Mouse (Mus musculus): ENCODE measurements around the gene Dhrs3. TPM values are rescaled to one million over a fixed set of nuclear protein-coding genes. Genes with fewer than 3 reads are reported as not detected.

Gene Dhrs3
- polyA plus RNA-seq, 1 experiment from 2014 or later: 93.0 TPM

GRCm38 (mm10) chr4:144903088-144903487 is 10.5 kb downstream of the Dhrs3 start:
- Histone ChIP-seq H3K27ac (ENCODE audit: low read depth, low read length) (peak overlapping the region; percentile 89), H3K27me3 (replicated peaks; ENCODE audit: control insufficient read depth, insufficient read depth, low read length) (no peaks in the 10 kb centered on the region), H3K4me2 (replicated peaks; ENCODE audit: low read depth) (no peak overlapping the region), H3K9me3 (ENCODE audit: control insufficient read depth) (no peaks in the 10 kb centered on the region), H3K9ac (ENCODE audit: low read depth, low read length) (no peak overlapping the region), H3K4me1 (replicated peaks; ENCODE audit: control insufficient read depth, insufficient read depth, low read length) (peaks cover 22% of the 10 kb centered on the region), H3K4me3 (ENCODE audit: low read depth, low read length) (no peak overlapping the region), H3K36me3 (ENCODE audit: control insufficient read depth, insufficient read depth) (peaks cover 12% of the 10 kb centered on the region; the same call in 1 of the 2 replicates)
- WGBS: 81% methylated on average over 1 of the region's 1 CpGs
- TF ChIP-seq CTCF (IDR thresholded peaks at IDR 0.05; ENCODE audit: low read depth): no peak
- ATAC-seq: no peak

GRCm38 (mm10) chr4:144903932-144904331 is 11.3 kb downstream of the Dhrs3 start:
- Histone ChIP-seq H3K27ac (ENCODE audit: low read depth, low read length) (peak overlapping the region; percentile 89), H3K9ac (ENCODE audit: low read depth, low read length) (no peak overlapping the region), H3K4me3 (ENCODE audit: low read depth, low read length) (no peak overlapping the region), H3K9me3 (ENCODE audit: control insufficient read depth) (no peaks in the 10 kb centered on the region), H3K4me2 (replicated peaks; ENCODE audit: low read depth) (no peak overlapping the region), H3K27me3 (replicated peaks; ENCODE audit: control insufficient read depth, insufficient read depth, low read length) (no peaks in the 10 kb centered on the region), H3K36me3 (ENCODE audit: control insufficient read depth, insufficient read depth) (peaks cover 12% of the 10 kb centered on the region; the same call in 1 of the 2 replicates), H3K4me1 (replicated peaks; ENCODE audit: control insufficient read depth, insufficient read depth, low read length) (peaks cover 22% of the 10 kb centered on the region)
- 24% methylated on average over 3 of the region's 3 CpGs for WGBS
- peak; percentile 63 for ATAC-seq
- TF ChIP-seq CTCF (IDR thresholded peaks at IDR 0.05; ENCODE audit: low read depth): no peak

GRCm38 (mm10) chr4:144905128-144905527 is 12.5 kb downstream of the Dhrs3 start:
- 34% methylated on average over 5 of the region's 5 CpGs for WGBS
- no peaks in the 10 kb centered on the region for H3K27me3 ChIP-seq (replicated peaks; ENCODE audit: control insufficient read depth, insufficient read depth, low read length)
- no peak for TF ChIP-seq CTCF (IDR thresholded peaks at IDR 0.05; ENCODE audit: low read depth)
- no peaks in the 10 kb centered on the region for H3K9me3 ChIP-seq (ENCODE audit: control insufficient read depth)
- H3K9ac ChIP-seq (ENCODE audit: low read depth, low read length): no peak overlapping the region
- peaks cover 22% of the 10 kb centered on the region for H3K4me1 ChIP-seq (replicated peaks; ENCODE audit: control insufficient read depth, insufficient read depth, low read length)
- no peak overlapping the region for H3K4me2 ChIP-seq (replicated peaks; ENCODE audit: low read depth)
- peaks cover 4% of the 10 kb centered on the region; the same call in 1 of the 2 replicates for H3K36me3 ChIP-seq (ENCODE audit: control insufficient read depth, insufficient read depth)
- peak; percentile 21 for ATAC-seq
- H3K4me3 ChIP-seq (ENCODE audit: low read depth, low read length): no peak overlapping the region
- H3K27ac ChIP-seq (ENCODE audit: low read depth, low read length): peak overlapping the region; percentile 89

GRCm38 (mm10) chr4:144906001-144906889 is 13.6 kb downstream of the Dhrs3 start:
- no peak overlapping the region for H3K4me3 ChIP-seq (ENCODE audit: low read depth, low read length)
- ATAC-seq: no peak
- H3K27me3 ChIP-seq (replicated peaks; ENCODE audit: control insufficient read depth, insufficient read depth, low read length): no peaks in the 10 kb centered on the region
- no peak overlapping the region for H3K4me2 ChIP-seq (replicated peaks; ENCODE audit: low read depth)
- H3K27ac ChIP-seq (ENCODE audit: low read depth, low read length): peak overlapping the region; percentile 81
- no peaks in the 10 kb centered on the region for H3K9me3 ChIP-seq (ENCODE audit: control insufficient read depth)
- peaks cover 22% of the 10 kb centered on the region for H3K4me1 ChIP-seq (replicated peaks; ENCODE audit: control insufficient read depth, insufficient read depth, low read length)
- 0 out of 2 replicates have a peak, but pooled peaks cover 4% of the 10 kb centered on the region for H3K36me3 ChIP-seq (ENCODE audit: control insufficient read depth, insufficient read depth)
- 60% methylated on average over 8 of the region's 8 CpGs for WGBS
- peak overlapping the region; percentile 24; the same call in 1 of the 2 replicates for H3K9ac ChIP-seq (ENCODE audit: low read depth, low read length)
- peak; percentile 17; the same call in 1 of the 2 replicates for TF ChIP-seq CTCF (IDR thresholded peaks at IDR 0.05; ENCODE audit: low read depth)

GRCm38 (mm10) chr4:144906978-144907703 is 14.5 kb downstream of the Dhrs3 start:
- no peak for TF ChIP-seq CTCF (IDR thresholded peaks at IDR 0.05; ENCODE audit: low read depth)
- Histone ChIP-seq H3K27me3 (replicated peaks; ENCODE audit: control insufficient read depth, insufficient read depth, low read length) (no peaks in the 10 kb centered on the region), H3K9me3 (ENCODE audit: control insufficient read depth) (no peaks in the 10 kb centered on the region), H3K27ac (ENCODE audit: low read depth, low read length) (peak overlapping the region; percentile 81; the same call in 1 of the 2 replicates), H3K9ac (ENCODE audit: low read depth, low read length) (no peak overlapping the region), H3K36me3 (ENCODE audit: control insufficient read depth, insufficient read depth) (0 out of 2 replicates have a peak, but pooled peaks cover 4% of the 10 kb centered on the region), H3K4me1 (replicated peaks; ENCODE audit: control insufficient read depth, insufficient read depth, low read length) (peaks cover 16% of the 10 kb centered on the region), H3K4me2 (replicated peaks; ENCODE audit: low read depth) (no peak overlapping the region), H3K4me3 (ENCODE audit: low read depth, low read length) (no peak overlapping the region)
- 64% methylated on average over 4 of the region's 4 CpGs for WGBS
- no peak for ATAC-seq

GRCm38 (mm10) chr4:144908825-144909224 is 16.2 kb downstream of the Dhrs3 start:
- no peak overlapping the region for H3K9ac ChIP-seq (ENCODE audit: low read depth, low read length)
- TF ChIP-seq CTCF (IDR thresholded peaks at IDR 0.05; ENCODE audit: low read depth): no peak
- no peak overlapping the region for H3K4me2 ChIP-seq (replicated peaks; ENCODE audit: low read depth)
- H3K27me3 ChIP-seq (replicated peaks; ENCODE audit: control insufficient read depth, insufficient read depth, low read length): no peaks in the 10 kb centered on the region
- no peak overlapping the region for H3K27ac ChIP-seq (ENCODE audit: low read depth, low read length)
- no peak for ATAC-seq
- H3K4me1 ChIP-seq (replicated peaks; ENCODE audit: control insufficient read depth, insufficient read depth, low read length): peaks cover 11% of the 10 kb centered on the region
- no peak overlapping the region for H3K4me3 ChIP-seq (ENCODE audit: low read depth, low read length)
- H3K36me3 ChIP-seq (ENCODE audit: control insufficient read depth, insufficient read depth): no peaks in the 10 kb centered on the region
- H3K9me3 ChIP-seq (ENCODE audit: control insufficient read depth): no peaks in the 10 kb centered on the region

Data from intestine, postnatal 0 days (tissue).